Mouse (Mus musculus): ENCODE measurements around the gene Vcam1. TPM values are rescaled to one million over a fixed set of nuclear protein-coding genes. Genes with fewer than 3 reads are reported as not detected.

Vcam1 gene
- polyA plus RNA-seq, 1 experiment: 51.8 TPM

DNA sequence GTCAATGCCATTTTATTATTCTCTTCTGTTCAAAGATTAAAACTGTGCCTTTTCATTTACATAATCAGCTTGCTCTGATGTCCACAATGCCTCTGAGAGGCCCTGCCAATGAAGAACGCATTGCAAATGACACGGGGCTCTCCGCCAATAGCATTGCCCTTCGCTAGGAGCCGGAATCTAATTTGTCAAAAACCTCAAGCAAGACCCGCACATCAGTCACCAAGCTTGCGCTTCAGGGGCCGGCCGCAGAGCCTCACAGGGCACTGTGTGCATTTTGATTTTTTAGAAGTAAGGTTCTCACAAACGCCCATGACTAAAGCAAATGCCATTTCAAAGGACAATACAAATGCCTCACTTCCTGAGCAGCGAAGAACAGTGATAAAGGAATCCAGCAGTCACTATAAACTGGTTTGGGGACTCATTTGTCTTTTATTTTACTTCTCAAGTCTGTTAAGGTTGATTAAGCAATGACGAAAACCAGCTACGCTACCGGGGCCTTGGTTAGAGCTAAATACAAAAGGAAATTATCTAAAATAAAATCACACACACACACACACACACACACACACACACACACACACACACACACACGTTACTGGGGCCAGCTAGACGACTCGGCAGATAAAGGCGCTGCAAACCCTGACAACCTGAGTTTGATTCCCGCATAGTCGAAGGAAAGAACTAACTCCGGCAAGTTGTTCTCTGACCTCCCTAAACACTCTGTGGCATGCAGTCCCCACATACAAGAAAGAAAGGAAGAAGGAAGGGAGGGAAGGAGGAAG is 24.4 kb downstream of the Vcam1 start:
- Histone ChIP-seq H3K4me1 (ENCODE audit: control insufficient read depth, insufficient read depth, insufficient read length) (no peaks in the 10 kb centered on the region), H3K27me3 (ENCODE audit: control insufficient read depth, insufficient read depth, low read length) (no peaks in the 10 kb centered on the region), H3K4me3 (ENCODE audit: extremely low read depth, insufficient read depth, insufficient read length) (no peak overlapping the region; the same call in 1 of the 2 replicates), H3K36me3 (ENCODE audit: control insufficient read depth, insufficient read depth, low read length) (no peaks in the 10 kb centered on the region), H3K27ac (ENCODE audit: insufficient read depth, low read length) (no peak overlapping the region)
- no peak for DNase-seq (ENCODE audit: low read depth in 1 of 2, low spot score in 2 of 2)
- TF ChIP-seq POLR2A (IDR thresholded peaks at IDR 0.05; ENCODE audit: low read depth, low read length) (no peak), CTCF (IDR thresholded peaks at IDR 0.05; ENCODE audit: extremely low read depth, insufficient read depth, insufficient read length, insufficient replicate concordance) (no peak)
- WGBS: 53% methylated on average over 21 of the region's 21 CpGs

DNA sequence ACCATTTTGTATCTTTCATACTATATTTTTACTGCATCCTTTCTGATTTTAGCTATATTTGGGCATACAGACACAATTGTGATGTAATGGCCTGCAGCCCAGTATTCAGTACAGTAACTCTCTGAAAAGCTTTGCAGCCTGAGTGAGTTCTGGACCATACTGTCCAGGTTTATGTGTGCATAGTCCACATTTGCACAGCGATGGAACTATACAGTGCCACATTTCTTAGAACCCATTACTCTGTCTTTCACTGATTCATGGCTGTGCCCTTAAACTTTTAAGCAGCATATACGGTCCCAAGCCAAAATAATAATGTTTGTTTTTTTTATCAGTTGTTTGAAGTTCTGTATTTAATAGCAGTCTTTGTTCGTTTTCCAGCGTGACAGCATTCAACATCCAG is 25.2 kb downstream of the Vcam1 start:
- no peak for DNase-seq (ENCODE audit: low read depth in 1 of 2, low spot score in 2 of 2)

DNA sequence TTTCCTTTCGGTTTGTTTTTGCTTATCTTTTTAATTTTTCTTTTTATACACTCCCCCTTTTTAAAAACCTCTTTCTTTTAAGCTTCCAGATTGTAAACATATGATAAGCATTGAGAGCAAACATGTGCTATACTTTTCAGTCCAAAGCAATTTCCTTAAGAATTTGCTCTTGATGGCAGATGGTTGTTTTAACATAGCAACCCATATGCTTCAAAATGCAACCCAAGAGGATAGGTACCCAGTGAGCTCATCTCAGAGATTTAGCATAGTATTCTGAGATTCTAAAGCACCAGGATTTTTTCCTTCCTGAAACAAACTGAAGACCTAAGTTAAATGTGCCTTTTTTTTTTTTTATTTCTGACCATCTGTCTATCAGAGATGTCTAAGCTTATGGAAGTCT is 28.6 kb downstream of the Vcam1 start:
- no peak for DNase-seq (ENCODE audit: low read depth in 1 of 2, low spot score in 2 of 2)
- Histone ChIP-seq H3K4me1 (ENCODE audit: control insufficient read depth, insufficient read depth, insufficient read length) (no peaks in the 10 kb centered on the region), H3K36me3 (ENCODE audit: control insufficient read depth, insufficient read depth, low read length) (no peaks in the 10 kb centered on the region), H3K27ac (ENCODE audit: insufficient read depth, low read length) (no peak overlapping the region), H3K4me3 (ENCODE audit: extremely low read depth, insufficient read depth, insufficient read length) (no peak overlapping the region), H3K27me3 (ENCODE audit: control insufficient read depth, insufficient read depth, low read length) (no peaks in the 10 kb centered on the region)
- TF ChIP-seq CTCF (IDR thresholded peaks at IDR 0.05; ENCODE audit: extremely low read depth, insufficient read depth, insufficient read length, insufficient replicate concordance) (no peak), POLR2A (IDR thresholded peaks at IDR 0.05; ENCODE audit: low read depth, low read length) (no peak)
- WGBS: 80% methylated on average over 1 of the region's 1 CpGs

More for the DNA sequence above, 25.2 kb downstream of the Vcam1 start:
- no peaks in the 10 kb centered on the region for H3K27me3 ChIP-seq (ENCODE audit: control insufficient read depth, insufficient read depth, low read length)
- H3K27ac ChIP-seq (ENCODE audit: insufficient read depth, low read length): no peak overlapping the region
- H3K4me3 ChIP-seq (ENCODE audit: extremely low read depth, insufficient read depth, insufficient read length): no peak overlapping the region
- TF ChIP-seq POLR2A (IDR thresholded peaks at IDR 0.05; ENCODE audit: low read depth, low read length) (no peak), CTCF (IDR thresholded peaks at IDR 0.05; ENCODE audit: extremely low read depth, insufficient read depth, insufficient read length, insufficient replicate concordance) (no peak)
- no peaks in the 10 kb centered on the region for H3K36me3 ChIP-seq (ENCODE audit: control insufficient read depth, insufficient read depth, low read length)
- no peaks in the 10 kb centered on the region for H3K4me1 ChIP-seq (ENCODE audit: control insufficient read depth, insufficient read depth, insufficient read length)
- 83% methylated on average over 4 of the region's 4 CpGs for WGBS

DNA sequence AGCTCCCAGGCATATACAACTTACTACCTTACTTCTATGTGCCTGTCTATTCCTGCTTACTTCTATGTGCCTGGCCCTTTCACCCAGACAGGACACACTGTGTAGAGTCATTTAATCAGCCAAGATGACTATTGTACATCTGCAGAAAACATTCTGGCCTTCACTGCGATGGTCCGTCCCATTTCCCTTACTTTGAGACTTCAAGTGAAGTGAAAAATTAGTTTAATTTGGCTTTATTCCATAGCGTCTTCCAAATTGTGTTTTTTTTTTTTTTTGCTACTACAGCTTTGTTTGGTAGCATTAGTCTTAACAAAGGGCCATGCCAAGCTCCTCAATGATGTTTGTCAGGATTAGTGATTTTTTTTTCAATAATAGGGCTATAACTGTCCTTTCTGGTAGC is 33.6 kb downstream of the Vcam1 start:
- no peak for DNase-seq (ENCODE audit: low read depth in 1 of 2, low spot score in 2 of 2)
- no peaks in the 10 kb centered on the region for H3K27me3 ChIP-seq (ENCODE audit: control insufficient read depth, insufficient read depth, low read length)
- no peak overlapping the region for H3K27ac ChIP-seq (ENCODE audit: insufficient read depth, low read length)
- H3K36me3 ChIP-seq (ENCODE audit: control insufficient read depth, insufficient read depth, low read length): no peaks in the 10 kb centered on the region
- no peaks in the 10 kb centered on the region for H3K4me1 ChIP-seq (ENCODE audit: control insufficient read depth, insufficient read depth, insufficient read length)
- H3K4me3 ChIP-seq (ENCODE audit: extremely low read depth, insufficient read depth, insufficient read length): no peak overlapping the region
- TF ChIP-seq CTCF (IDR thresholded peaks at IDR 0.05; ENCODE audit: extremely low read depth, insufficient read depth, insufficient read length, insufficient replicate concordance): no peak
- no peak for TF ChIP-seq POLR2A (IDR thresholded peaks at IDR 0.05; ENCODE audit: low read depth, low read length)
- WGBS: 91% methylated on average over 3 of the region's 3 CpGs

DNA sequence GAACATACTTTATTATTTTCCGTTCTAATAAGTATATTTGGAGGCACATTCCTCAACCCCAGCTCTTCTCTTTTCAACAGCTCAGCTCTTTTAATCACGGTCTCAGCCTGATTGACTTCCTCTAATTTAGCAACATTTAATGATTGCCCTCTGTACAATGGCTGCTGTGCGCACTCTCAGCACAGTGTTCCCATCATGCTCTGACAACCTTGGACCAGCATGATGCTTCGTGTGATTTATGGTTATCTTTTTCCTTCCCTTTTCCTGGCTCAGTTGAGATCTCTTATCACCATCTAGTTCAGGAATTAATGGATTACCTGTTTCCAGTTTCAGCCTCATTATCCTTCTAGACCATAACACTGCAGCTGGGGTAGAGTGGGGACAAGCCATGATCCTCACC is 34.2 kb downstream of the Vcam1 start:
- no peak overlapping the region for H3K27ac ChIP-seq (ENCODE audit: insufficient read depth, low read length)
- H3K27me3 ChIP-seq (ENCODE audit: control insufficient read depth, insufficient read depth, low read length): no peaks in the 10 kb centered on the region

DNA sequence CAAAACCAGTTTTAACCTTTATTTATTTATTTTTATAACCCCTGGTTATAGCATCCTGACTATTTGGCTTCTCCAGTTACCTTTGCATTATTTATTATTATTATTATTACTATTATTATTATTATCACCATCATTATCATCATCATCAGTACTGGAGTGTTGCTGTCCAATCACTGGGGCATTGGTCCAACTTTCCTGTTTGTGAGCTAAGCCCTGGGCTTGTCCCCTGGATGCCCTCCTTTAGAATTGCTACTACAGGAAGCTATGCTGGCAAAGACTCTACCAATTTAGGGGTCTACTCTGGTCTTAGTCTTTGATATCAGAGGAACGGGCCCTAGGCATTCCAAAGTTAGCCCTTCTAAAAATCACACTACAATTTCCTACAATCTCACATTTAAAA is 34.6 kb downstream of the Vcam1 start:
- Histone ChIP-seq H3K27ac (ENCODE audit: insufficient read depth, low read length) (no peak overlapping the region), H3K27me3 (ENCODE audit: control insufficient read depth, insufficient read depth, low read length) (no peaks in the 10 kb centered on the region), H3K4me1 (ENCODE audit: control insufficient read depth, insufficient read depth, insufficient read length) (no peaks in the 10 kb centered on the region), H3K4me3 (ENCODE audit: extremely low read depth, insufficient read depth, insufficient read length) (no peak overlapping the region), H3K36me3 (ENCODE audit: control insufficient read depth, insufficient read depth, low read length) (no peaks in the 10 kb centered on the region)
- TF ChIP-seq CTCF (IDR thresholded peaks at IDR 0.05; ENCODE audit: extremely low read depth, insufficient read depth, insufficient read length, insufficient replicate concordance) (no peak), POLR2A (IDR thresholded peaks at IDR 0.05; ENCODE audit: low read depth, low read length) (no peak)
- no peak for DNase-seq (ENCODE audit: low read depth in 1 of 2, low spot score in 2 of 2)
- WGBS: 93% methylated on average over 1 of the region's 1 CpGs

More for the DNA sequence above, 34.2 kb downstream of the Vcam1 start:
- WGBS: 73% methylated on average over 4 of the region's 4 CpGs
- no peaks in the 10 kb centered on the region for H3K4me1 ChIP-seq (ENCODE audit: control insufficient read depth, insufficient read depth, insufficient read length)
- no peak for TF ChIP-seq POLR2A (IDR thresholded peaks at IDR 0.05; ENCODE audit: low read depth, low read length)
- H3K36me3 ChIP-seq (ENCODE audit: control insufficient read depth, insufficient read depth, low read length): no peaks in the 10 kb centered on the region
- no peak for DNase-seq (ENCODE audit: low read depth in 1 of 2, low spot score in 2 of 2)
- no peak overlapping the region for H3K4me3 ChIP-seq (ENCODE audit: extremely low read depth, insufficient read depth, insufficient read length)

DNA sequence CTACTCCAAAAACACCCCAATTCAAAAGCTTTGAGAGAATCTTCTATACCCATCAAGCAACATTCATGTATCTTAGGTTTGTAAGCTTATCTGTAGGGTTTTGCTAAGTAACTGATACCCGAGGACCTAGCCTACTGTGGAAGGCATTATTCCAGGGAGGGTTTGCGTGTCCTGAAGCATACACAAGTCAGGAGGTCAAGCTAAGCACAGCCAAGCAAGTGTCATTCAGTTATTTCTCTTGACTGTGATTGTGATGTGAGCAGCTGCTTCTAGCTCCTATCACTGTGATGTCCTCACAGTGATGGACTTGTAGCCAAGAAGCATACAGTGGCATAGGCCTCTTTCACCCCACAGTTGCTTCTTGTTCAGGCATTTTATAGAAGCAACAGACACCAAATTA is 35.2 kb downstream of the Vcam1 start:
- TF ChIP-seq CTCF (IDR thresholded peaks at IDR 0.05; ENCODE audit: extremely low read depth, insufficient read depth, insufficient read length, insufficient replicate concordance): no peak
- TF ChIP-seq POLR2A (IDR thresholded peaks at IDR 0.05; ENCODE audit: low read depth, low read length): no peak
- no peak overlapping the region for H3K4me3 ChIP-seq (ENCODE audit: extremely low read depth, insufficient read depth, insufficient read length)
- no peak for DNase-seq (ENCODE audit: low read depth in 1 of 2, low spot score in 2 of 2)
- H3K27ac ChIP-seq (ENCODE audit: insufficient read depth, low read length): no peak overlapping the region
- H3K4me1 ChIP-seq (ENCODE audit: control insufficient read depth, insufficient read depth, insufficient read length): no peaks in the 10 kb centered on the region
- no peaks in the 10 kb centered on the region for H3K36me3 ChIP-seq (ENCODE audit: control insufficient read depth, insufficient read depth, low read length)
- WGBS: 81% methylated on average over 2 of the region's 2 CpGs
- no peaks in the 10 kb centered on the region for H3K27me3 ChIP-seq (ENCODE audit: control insufficient read depth, insufficient read depth, low read length)
